ENCODE assay signal across 34 mouse cellular contexts in the genomic region with DNA sequence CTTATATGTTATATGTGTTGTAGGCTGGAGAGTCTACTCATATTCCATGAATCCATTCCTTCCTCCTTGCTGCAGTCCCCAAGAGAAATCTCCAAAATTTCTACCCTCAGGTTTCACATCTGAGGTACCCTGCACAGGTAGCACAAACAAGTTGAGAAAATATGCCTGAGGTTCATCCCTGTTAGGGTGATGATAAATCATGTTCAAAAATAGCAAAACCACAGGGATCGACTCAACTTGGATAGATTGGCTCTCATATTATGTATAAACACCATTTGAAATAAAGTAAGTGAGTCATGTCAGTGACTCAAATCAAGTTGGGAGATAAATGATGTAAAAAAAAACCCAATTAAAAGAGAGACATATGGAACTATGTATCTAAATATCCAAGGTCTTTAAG. TPM values are rescaled to one million over a fixed set of nuclear protein-coding genes. Genes with fewer than 3 reads are reported as not detected.
"Had no signal": no experiment of that assay in that cellular context is flagged by ENCODE, and none has a peak within 500 bp of the region (broad histone marks: within the 10 kb centered on the region; RNA-seq: fewer than 3 reads in every experiment).

A gene (minus strand): TSS at position 101 of the 400 bp plus-strand sequence.

- H3K27me3 ChIP-seq: embryonic facial prominence, embryonic 12.5 days; embryonic facial prominence, embryonic 13.5 days; embryonic facial prominence, embryonic 15.5 days; forebrain, embryonic 12.5 days; forebrain, embryonic 13.5 days; forebrain, embryonic 15.5 days had no signal

- H3K36me3 ChIP-seq: embryonic facial prominence, embryonic 10.5 days; embryonic facial prominence, embryonic 12.5 days; embryonic facial prominence, embryonic 13.5 days; embryonic facial prominence, embryonic 15.5 days; forebrain, embryonic 10.5 days; forebrain, embryonic 12.5 days; forebrain, embryonic 15.5 days had no signal

- DNase-seq: cerebellum, adult 8-10 months; cerebellum, adult 9-10 months; cerebellum, adult 9-11 months; cerebellum, postnatal 10 days; cerebellum, postnatal 14 days; cerebellum, postnatal 25 days; cerebellum, postnatal 36 days; embryo, embryonic 11 days; forebrain, postnatal 0 days; gastrocnemius, adult 2 months; gastrocnemius, postnatal 10 days; gastrocnemius, postnatal 14 days; gastrocnemius, postnatal 25 days; gastrocnemius, postnatal 36 days; heart, adult 11 months; heart, adult 18-20 months; heart, adult 2 months had no signal

- H3K4me2 ChIP-seq: embryonic facial prominence, embryonic 12.5 days; embryonic facial prominence, embryonic 13.5 days; embryonic facial prominence, embryonic 15.5 days; forebrain, embryonic 12.5 days; forebrain, embryonic 13.5 days; forebrain, embryonic 15.5 days had no signal

- ATAC-seq: forebrain, embryonic 13.5 days; forebrain, embryonic 14.5 days; forebrain, embryonic 15.5 days; forebrain, embryonic 16.5 days; forebrain, postnatal 0 days had no signal

- H3K9ac ChIP-seq: embryonic facial prominence, embryonic 12.5 days; embryonic facial prominence, embryonic 13.5 days; embryonic facial prominence, embryonic 15.5 days; forebrain, embryonic 12.5 days; forebrain, embryonic 13.5 days; forebrain, embryonic 15.5 days; forebrain, postnatal 0 days had no signal

- H3K4me1 ChIP-seq: embryonic facial prominence, embryonic 10.5 days; embryonic facial prominence, embryonic 12.5 days; embryonic facial prominence, embryonic 13.5 days; embryonic facial prominence, embryonic 15.5 days; forebrain, embryonic 10.5 days; forebrain, embryonic 12.5 days; forebrain, embryonic 13.5 days; forebrain, embryonic 15.5 days had no signal

- H3K4me3 ChIP-seq: embryonic facial prominence, embryonic 10.5 days; embryonic facial prominence, embryonic 12.5 days; embryonic facial prominence, embryonic 13.5 days; embryonic facial prominence, embryonic 15.5 days; erythroblast, embryonic 14.5 days; forebrain, embryonic 10.5 days; forebrain, embryonic 12.5 days; forebrain, embryonic 13.5 days; forebrain, embryonic 15.5 days; gastrocnemius, adult 2 months; heart, adult 2 months had no signal

- H3K27ac ChIP-seq: embryonic facial prominence, embryonic 10.5 days; embryonic facial prominence, embryonic 12.5 days; embryonic facial prominence, embryonic 13.5 days; embryonic facial prominence, embryonic 15.5 days; forebrain, embryonic 10.5 days; forebrain, embryonic 12.5 days; forebrain, embryonic 13.5 days; forebrain, embryonic 15.5 days; gastrocnemius, adult 2 months; heart, adult 2 months had no signal

- H3K9me3 ChIP-seq: embryonic facial prominence, embryonic 10.5 days; embryonic facial prominence, embryonic 12.5 days; embryonic facial prominence, embryonic 13.5 days; embryonic facial prominence, embryonic 15.5 days; forebrain, embryonic 10.5 days; forebrain, embryonic 12.5 days; forebrain, embryonic 13.5 days; forebrain, embryonic 15.5 days had no signal

RNA-seq across cellular contexts. Expression of the gene that starts here (rescaled TPM):
- polyA plus RNA-seq: cortical plate, adult 2 months; embryonic facial prominence, embryonic 10.5 days; embryonic facial prominence, embryonic 11.5 days; embryonic facial prominence, embryonic 12.5 days; embryonic facial prominence, embryonic 13.5 days; embryonic facial prominence, embryonic 14.5 days; embryonic facial prominence, embryonic 15.5 days; forebrain, embryonic 10.5 days; forebrain, embryonic 11.5 days; forebrain, embryonic 12.5 days; forebrain, embryonic 13.5 days; forebrain, embryonic 14.5 days; forebrain, embryonic 15.5 days; forebrain, embryonic 16.5 days; forebrain, postnatal 0 days; frontal cortex, adult 2 months; gonadal fat pad, adult 2 months; heart, adult 2 months had no signal
